Mouse (Mus musculus) MEL (cell line): Measurements from ENCODE around the gene Schip1.

ENCODE experiments used
- CHD1 ChIP-seq: IDR thresholded peaks from 2 replicates; pipeline ENCODE4 v1.6.1; 2012; ENCODE audit warnings: low read depth, mild to moderate bottlenecking, inconsistent platforms, low read length, improper control_type of control experiment
- CTCF ChIP-seq, 3 experiments: IDR thresholded peaks in 2 of 3; conservative IDR thresholded peaks in 1 of 3; 2 replicates each; pipeline ENCODE4 v1.5.1; 2011 to 2012; ENCODE audit warnings: low read length in 3 of 3, low read depth in 2 of 3, mild to moderate bottlenecking in 2 of 3, improper control_type of control experiment in 1 of 3, inconsistent platforms in 1 of 3, mixed read lengths in 1 of 3, moderate library complexity in 1 of 3; ENCODE audit not compliant: control insufficient read depth in 1 of 3, insufficient read depth in 1 of 3, poor library complexity in 1 of 3, severe bottlenecking in 1 of 3
- E2F4 ChIP-seq: IDR thresholded peaks from 2 replicates; pipeline ENCODE4 v1.6.1; 2011; ENCODE audit warnings: low read depth, low read length, improper control_type of control experiment, borderline replicate concordance
- EP300 ChIP-seq, 2 experiments: IDR thresholded peaks; 2 replicates each; pipeline ENCODE4 v1.6.1; 2011; ENCODE audit warnings: improper control_type of control experiment in 2 of 2, low read length in 2 of 2, low read depth in 1 of 2, mild to moderate bottlenecking in 1 of 2
- MAFK ChIP-seq: IDR thresholded peaks from 2 replicates; pipeline ENCODE4 v1.6.1; 2011; ENCODE audit warnings: low read depth, mild to moderate bottlenecking, low read length, improper control_type of control experiment, borderline replicate concordance
- POLR2A ChIP-seq, 2 experiments: IDR thresholded peaks; 2 replicates each; pipeline ENCODE4 v1.6.1; 2011 to 2012; ENCODE audit warnings: low read length in 2 of 2, mild to moderate bottlenecking in 2 of 2, control low read depth in 1 of 2, improper control_type of control experiment in 1 of 2, low read depth in 1 of 2, moderate library complexity in 1 of 2; ENCODE audit not compliant: control insufficient read depth in 1 of 2, insufficient read depth in 1 of 2, poor library complexity in 1 of 2
- POLR2AphosphoS2 ChIP-seq: IDR thresholded peaks from 2 replicates; pipeline ENCODE4 v1.6.1; 2011; ENCODE audit warnings: low read length, improper control_type of control experiment
- RAD21 ChIP-seq: IDR thresholded peaks from 2 replicates; pipeline ENCODE4 v1.6.1; 2011; ENCODE audit warnings: mild to moderate bottlenecking, low read depth, low read length, improper control_type of control experiment
- SIN3A ChIP-seq: IDR thresholded peaks from 2 replicates; pipeline ENCODE4 v1.6.1; 2012; ENCODE audit warnings: low read length, improper control_type of control experiment, inconsistent platforms
- SMC3 ChIP-seq: IDR thresholded peaks from 2 replicates; pipeline ENCODE4 v1.6.1; 2011; ENCODE audit warnings: low read depth, low read length, improper control_type of control experiment
- USF2 ChIP-seq, 2 experiments: IDR thresholded peaks; 2 replicates each; pipeline ENCODE4 v1.6.1; 2011 to 2012; ENCODE audit warnings: improper control_type of control experiment in 2 of 2, low read length in 2 of 2, borderline replicate concordance in 1 of 2, inconsistent platforms in 1 of 2, low read depth in 1 of 2, mild to moderate bottlenecking in 1 of 2; ENCODE audit not compliant: insufficient read depth in 1 of 2
- ZC3H11A ChIP-seq: IDR thresholded peaks from 2 replicates; pipeline ENCODE4 v1.6.1; 2012; ENCODE audit warnings: low read depth, mild to moderate bottlenecking, inconsistent platforms, low read length, improper control_type of control experiment
- ZMIZ1 ChIP-seq: IDR thresholded peaks from 2 replicates; pipeline ENCODE4 v1.6.1; 2012; ENCODE audit warnings: low read depth, mild to moderate bottlenecking, inconsistent platforms, low read length, improper control_type of control experiment, moderate library complexity

- TF ChIP-seq EP300 (IDR thresholded peaks at IDR 0.05; ENCODE audit: low read depth in 1 of 2, low read length in 2 of 2), result no peak
- TF ChIP-seq SIN3A, result no peak
- no peak for TF ChIP-seq USF2 (IDR thresholded peaks at IDR 0.05; ENCODE audit: borderline replicate concordance in 1 of 2, insufficient read depth in 1 of 2, low read depth in 1 of 2, low read length in 2 of 2)
- TF ChIP-seq ZMIZ1, result no peak
- no peak for TF ChIP-seq CTCF (IDR thresholded peaks at IDR 0.05 in 2 of 3, conservative IDR thresholded peaks at IDR 0.05 in 1 of 3; ENCODE audit: control insufficient read depth in 1 of 3, insufficient read depth in 1 of 3, low read depth in 2 of 3, low read length in 3 of 3, poor library complexity in 1 of 3, severe bottlenecking in 1 of 3)
- no peak for TF ChIP-seq ZC3H11A
- TF ChIP-seq E2F4, result no peak
- no peak for TF ChIP-seq POLR2AphosphoS2
- TF ChIP-seq CHD1, result no peak
- no peak for TF ChIP-seq RAD21
- TF ChIP-seq MAFK, result no peak
- no peak for TF ChIP-seq POLR2A (IDR thresholded peaks at IDR 0.05; ENCODE audit: control insufficient read depth in 1 of 2, insufficient read depth in 1 of 2, low read depth in 1 of 2, low read length in 2 of 2, poor library complexity in 1 of 2)
- no peak for TF ChIP-seq SMC3
These were observed 286.9 kb downstream of the Schip1 start for GRCm38 (mm10) chr3:68351461-68351860.
